Mouse (Mus musculus) right cerebral cortex, adult 18-20 months (tissue): ENCODE results near the gene Nufip1.

ENCODE experiments used
- DNase-seq: peaks from one replicate; pipeline ENCODE4 v3.0.0; 2022; ENCODE audit warnings: mixed read lengths

Gene Nufip1

DNA sequence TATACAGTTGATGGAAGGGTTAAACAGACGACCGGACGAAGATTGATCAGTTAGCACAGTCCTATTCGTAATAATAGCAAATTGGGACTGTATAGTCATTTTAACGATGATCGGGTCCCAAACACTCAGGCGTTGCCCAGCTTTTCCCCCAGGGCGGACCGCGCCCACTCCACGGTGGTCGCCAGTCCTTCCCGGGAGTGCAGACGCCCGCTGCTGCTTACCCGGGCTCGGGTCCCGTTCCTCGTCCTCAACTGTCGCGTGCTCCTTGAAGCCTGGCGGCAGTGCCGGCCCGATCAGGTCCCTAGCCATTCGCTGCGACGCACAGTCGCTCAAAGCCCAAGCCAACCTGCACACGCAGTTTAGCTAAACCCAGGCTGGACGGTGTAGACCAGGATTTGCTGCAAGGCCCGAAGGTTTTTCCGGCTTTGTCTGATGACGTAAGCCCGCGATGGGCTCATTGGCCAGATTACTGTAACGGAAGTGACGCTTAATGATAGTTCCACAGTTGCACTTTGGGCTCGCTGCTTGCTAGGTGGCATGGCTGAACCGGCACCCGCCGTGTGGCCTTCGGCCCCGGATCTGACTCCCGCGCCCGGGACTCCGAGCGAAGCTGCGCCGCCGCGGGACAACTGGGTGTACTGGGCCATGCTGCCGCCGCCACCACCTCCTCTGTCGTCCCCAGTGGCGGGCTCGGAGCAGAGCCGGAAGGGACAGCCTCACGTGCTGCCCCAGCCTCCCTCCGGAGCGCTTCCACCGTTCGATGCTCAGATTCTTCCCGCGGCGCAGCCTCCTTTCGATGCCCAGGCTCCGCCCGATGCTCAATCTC lies at the start of gene Nufip1, which contains the start of gene Gpalpp1:
Gene Nufip1, plus strand, starts transcription at position 496 of the 826 bp plus-strand sequence.
Gene Gpalpp1, minus strand, starts transcription at position 365 of the 826 bp plus-strand sequence.
- DNase-seq, result peak; percentile 95

GRCm38 (mm10) chr14:76067237-76067636 lies 43.5 kb upstream of the Nufip1 start:
- DNase-seq, result no peak

- DNase-seq, result no peak
These were observed 42.4 kb upstream of the Nufip1 start for GRCm38 (mm10) chr14:76068296-76068695.

GRCm38 (mm10) chr14:76069296-76069695 lies 41.4 kb upstream of the Nufip1 start:
- DNase-seq, result no peak

DNA sequence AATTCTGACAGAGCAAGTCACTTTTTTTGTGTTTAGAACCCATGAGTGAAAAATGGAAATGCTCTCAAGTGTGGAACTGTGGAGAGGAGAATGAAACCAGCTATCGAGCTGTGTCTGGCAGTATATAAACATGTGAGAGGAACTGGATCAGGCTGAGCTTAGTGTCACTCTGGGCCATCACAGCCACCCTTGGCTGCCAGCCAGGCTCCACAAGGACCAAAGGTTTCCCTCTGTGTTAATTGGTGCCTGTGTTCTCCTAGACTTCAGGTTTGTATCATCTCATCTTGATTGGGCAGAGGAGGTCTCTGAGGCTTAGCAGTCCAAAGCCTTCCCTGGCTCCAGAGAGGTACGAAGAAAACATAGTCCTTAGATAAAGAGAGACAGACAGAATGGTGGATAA lies 38.1 kb upstream of the Nufip1 start:
- DNase-seq, result no peak

- DNase-seq, result no peak
These were observed 36.5 kb upstream of the Nufip1 start for GRCm38 (mm10) chr14:76074206-76074605.

- no peak for DNase-seq
These were observed 35.0 kb upstream of the Nufip1 start for GRCm38 (mm10) chr14:76075721-76076120.

DNA sequence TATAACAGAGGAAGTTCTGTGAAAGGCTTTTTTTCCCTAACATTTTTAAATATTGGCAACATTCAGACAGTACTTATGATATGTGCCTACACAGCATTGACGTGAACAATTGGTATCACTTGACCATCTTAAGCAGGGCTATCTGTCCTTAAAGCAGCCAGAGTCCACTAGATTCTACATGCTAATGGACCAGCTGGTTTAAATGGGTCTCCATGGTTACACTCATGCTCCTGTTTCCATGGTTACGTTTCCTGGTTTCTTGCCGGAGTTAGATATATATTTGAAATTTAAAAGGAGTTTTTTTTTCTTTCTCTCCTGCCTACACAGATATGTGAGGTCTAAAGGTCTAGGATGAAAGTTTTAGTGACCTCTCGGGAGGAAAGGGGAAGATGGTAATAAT lies 34.1 kb upstream of the Nufip1 start:
- peak; percentile 15 for DNase-seq

GRCm38 (mm10) chr14:76077088-76077491 lies 33.6 kb upstream of the Nufip1 start:
- peak; percentile 63 for DNase-seq

- DNase-seq, result no peak
These were observed 29.2 kb upstream of the Nufip1 start for GRCm38 (mm10) chr14:76081451-76081850.

DNA sequence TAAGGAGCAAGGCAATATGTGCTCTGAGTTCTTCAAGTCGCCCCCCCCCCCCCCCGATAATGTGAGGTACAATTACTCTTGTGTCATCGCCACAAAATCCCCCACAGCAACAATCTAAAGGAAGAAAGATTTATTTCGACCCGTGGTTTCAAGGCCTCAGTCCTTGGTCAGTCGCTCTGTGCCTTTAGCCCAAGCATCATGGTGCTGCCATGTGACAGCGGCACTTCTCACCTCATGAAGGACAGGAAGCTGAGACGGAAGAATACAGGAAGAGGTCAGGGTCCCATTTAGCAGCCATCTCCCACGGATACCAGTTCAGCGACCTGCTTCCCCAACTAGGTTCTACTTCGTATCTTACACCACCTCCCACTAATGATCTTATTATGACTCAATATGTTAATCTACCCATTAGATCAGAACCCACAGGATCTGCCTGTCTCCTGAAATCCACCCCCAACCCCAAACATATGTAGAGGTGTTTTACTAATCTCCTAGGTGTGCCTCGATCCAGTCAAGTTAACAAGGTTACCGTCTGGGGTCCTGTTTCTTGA lies 28.5 kb upstream of the Nufip1 start:
- no peak for DNase-seq

DNA sequence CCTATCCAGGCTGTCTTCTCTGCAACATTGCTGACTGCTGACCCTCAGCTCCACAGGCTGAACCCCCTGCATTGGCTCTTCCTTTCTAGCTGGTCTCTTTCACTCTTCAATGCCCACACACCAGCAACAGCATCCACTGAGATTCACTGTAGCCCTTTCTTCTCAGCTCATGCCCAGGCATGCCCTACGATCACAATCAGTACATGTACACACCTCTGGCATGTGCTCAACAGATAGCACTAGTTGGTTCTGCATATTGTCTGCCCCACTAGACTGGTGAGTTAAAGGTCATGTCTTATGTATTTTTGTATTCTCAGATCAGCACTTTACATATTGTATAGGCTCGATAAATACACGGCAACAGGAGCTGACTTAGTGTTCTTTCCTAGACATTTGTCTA lies 26.5 kb upstream of the Nufip1 start:
- no peak for DNase-seq

- no peak for DNase-seq
These were observed 13.4 kb upstream of the Nufip1 start for GRCm38 (mm10) chr14:76097244-76097643.

GRCm38 (mm10) chr14:76097815-76098214 lies 12.9 kb upstream of the Nufip1 start:
- no peak for DNase-seq

DNA sequence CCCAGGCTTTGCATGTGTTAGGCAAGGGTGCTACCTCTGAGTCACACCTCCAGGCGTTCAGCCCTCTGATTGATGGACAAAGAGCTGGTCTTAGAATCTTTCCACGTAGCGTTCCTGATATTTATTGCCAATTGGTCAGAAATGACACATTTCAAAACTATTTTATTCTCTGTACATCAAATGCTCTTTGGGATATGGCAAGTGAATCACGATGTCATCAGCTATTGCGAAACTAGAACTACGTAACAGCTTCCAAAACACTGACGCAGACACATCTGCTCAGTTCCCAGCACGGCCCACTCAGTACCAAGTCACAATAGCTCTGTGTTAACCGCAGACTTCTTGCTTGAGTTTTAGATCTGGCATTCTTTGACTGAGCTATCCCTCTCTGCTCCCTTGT lies 11.1 kb upstream of the Nufip1 start:
- DNase-seq, result no peak

DNA sequence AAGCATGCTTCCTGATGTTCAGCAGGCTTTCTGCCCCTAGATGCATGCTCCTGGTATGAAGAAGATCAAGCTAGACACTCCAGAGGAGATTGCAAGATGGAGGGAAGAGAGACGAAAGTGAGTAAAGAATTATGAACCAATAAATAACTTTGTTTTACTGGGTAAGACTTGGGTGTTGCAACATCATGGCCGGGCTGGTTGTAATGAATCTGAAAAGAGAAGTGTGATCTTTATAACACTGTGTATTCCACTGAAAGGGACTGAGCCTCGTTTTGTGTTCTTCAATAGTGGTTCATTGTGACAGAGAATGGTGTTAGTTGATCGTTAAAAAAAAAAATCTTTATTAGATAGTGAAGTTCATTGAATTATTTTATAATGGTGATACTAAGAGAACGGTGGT lies 5.1 kb downstream of the Nufip1 start:
- DNase-seq, result no peak

DNA sequence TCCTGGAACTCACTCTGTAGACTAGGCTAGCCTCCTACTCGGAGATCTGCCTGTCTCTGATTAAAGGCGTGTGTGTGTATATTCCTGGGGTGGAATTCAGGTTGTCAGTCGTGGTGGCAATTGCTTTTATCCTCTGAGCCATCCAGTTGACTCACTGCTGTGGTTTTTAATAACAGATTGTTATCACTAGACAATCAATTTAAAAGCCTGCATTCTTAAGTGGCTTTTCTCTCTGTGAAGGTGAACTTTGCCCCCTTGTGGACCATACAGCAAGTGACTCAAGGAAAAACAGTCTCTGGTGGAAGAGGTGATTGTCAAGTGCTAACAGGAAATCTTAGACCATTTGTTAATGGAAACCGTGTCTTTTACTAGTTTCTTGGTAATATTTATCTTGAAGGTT lies 8.3 kb downstream of the Nufip1 start:
- DNase-seq, result no peak

- peak; percentile 71 for DNase-seq
These were observed 9.8 kb downstream of the Nufip1 start for GRCm38 (mm10) chr14:76120472-76120871.

GRCm38 (mm10) chr14:76121901-76122662 lies 11.4 kb downstream of the Nufip1 start:
- DNase-seq, result peak; percentile 48

DNA sequence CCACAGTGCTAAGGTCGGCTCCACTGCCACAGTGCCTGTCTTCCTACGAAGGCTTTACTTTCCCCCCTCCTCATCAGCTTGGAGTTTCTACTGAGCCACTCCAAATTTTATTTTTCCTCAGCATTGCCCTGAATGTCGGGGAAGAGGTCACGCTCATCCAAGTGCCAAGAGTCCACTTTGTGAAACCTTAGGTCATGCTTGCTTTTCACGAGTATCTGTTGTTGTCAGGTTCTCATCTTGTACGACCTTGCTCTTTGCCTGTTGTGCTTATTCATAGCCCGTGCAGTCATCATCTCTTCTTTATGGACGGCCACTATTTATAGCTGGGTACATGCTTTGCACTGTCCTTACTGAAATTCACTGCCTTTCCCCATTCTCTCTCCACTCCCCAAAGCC lies 12.0 kb downstream of the Nufip1 start:
- no peak for DNase-seq

DNA sequence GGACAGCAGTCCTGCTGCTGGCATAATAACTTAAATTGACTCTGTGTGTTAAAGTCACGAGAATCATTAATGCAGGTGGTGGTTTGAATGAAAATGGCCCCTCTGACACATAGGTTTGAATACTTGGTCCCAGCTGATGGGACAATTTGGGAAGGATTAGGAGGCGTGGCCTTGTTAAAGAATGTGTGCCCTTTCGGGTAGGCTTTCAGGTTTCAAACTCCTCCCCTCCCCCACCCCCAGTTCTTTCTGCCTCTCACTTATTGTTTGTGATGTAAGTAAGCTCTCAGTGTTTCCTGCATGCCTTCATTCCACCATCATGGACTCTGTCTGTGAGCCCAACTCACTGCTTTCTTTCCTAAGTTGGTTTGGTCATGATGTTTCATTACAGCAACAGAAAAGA lies 16.6 kb downstream of the Nufip1 start:
- no peak for DNase-seq

GRCm38 (mm10) chr14:76128174-76128573 lies 17.5 kb downstream of the Nufip1 start:
- DNase-seq, result no peak

- no peak for DNase-seq
These were observed 24.3 kb downstream of the Nufip1 start for GRCm38 (mm10) chr14:76134975-76135374.

DNA sequence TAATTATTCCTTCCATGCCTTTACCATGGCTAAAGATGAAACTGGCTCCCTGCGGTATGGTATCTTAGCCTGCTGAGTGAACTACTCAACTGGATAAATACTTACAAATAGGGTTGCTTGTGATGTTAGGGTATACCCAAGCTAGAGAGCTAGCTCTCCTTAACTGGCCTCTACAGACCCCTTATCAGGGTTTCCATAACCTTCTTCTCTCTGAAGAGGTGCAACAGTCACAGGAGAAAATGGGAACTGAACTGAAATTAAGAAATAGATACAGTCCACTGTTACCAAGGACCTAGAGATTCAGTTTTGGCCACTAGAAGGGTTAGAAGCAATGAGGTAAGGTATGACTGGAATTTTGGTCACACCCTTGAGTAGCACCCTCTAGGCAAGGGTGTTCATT lies 34.6 kb downstream of the Nufip1 start:
- DNase-seq, result no peak
